Mouse (Mus musculus) lung, postnatal 36 days (tissue): Measurements from ENCODE around the gene Pi4k2a.
A peak's percentile ranks its signal among the peaks of the same experiment; 100 is the strongest.

Experiments
- DNase-seq: peaks from one replicate; pipeline ENCODE4 v3.0.0; 2022; ENCODE audit warnings: mixed read lengths

Gene Pi4k2a

GRCm38 (mm10) chr19:42137167-42137672 is 47.0 kb downstream of the Pi4k2a start:
- no peak for DNase-seq

GRCm38 (mm10) chr19:42138517-42139285 is 48.4 kb downstream of the Pi4k2a start:
- peak; percentile 72 for DNase-seq

- no peak for DNase-seq
Measured at GRCm38 (mm10) chr19:42139724-42140517, 49.7 kb downstream of the Pi4k2a start.

GRCm38 (mm10) chr19:42141998-42142397 is 51.7 kb downstream of the Pi4k2a start:
- DNase-seq = no peak

GRCm38 (mm10) chr19:42142757-42143156 is 52.5 kb downstream of the Pi4k2a start:
- no peak for DNase-seq

- peak; percentile 76 for DNase-seq
Measured at GRCm38 (mm10) chr19:42144067-42144466, 53.8 kb downstream of the Pi4k2a start.

GRCm38 (mm10) chr19:42144541-42145167 is 54.4 kb downstream of the Pi4k2a start:
- peak; percentile 96 for DNase-seq

GRCm38 (mm10) chr19:42145210-42145609 is 54.9 kb downstream of the Pi4k2a start:
- DNase-seq = peak; percentile 82

- no peak for DNase-seq
Measured at GRCm38 (mm10) chr19:42145731-42146130, 55.5 kb downstream of the Pi4k2a start.

- DNase-seq = peak; percentile 76
Measured at GRCm38 (mm10) chr19:42146276-42147010, 56.2 kb downstream of the Pi4k2a start.

GRCm38 (mm10) chr19:42147170-42147768 is 57.0 kb downstream of the Pi4k2a start, which contains the start of gene Marveld1:
Marveld1 (plus strand) TSS chr19:42147400.
- peak; percentile 93 for DNase-seq

- peak; percentile 80 for DNase-seq
Measured at GRCm38 (mm10) chr19:42147769-42148568, 57.7 kb downstream of the Pi4k2a start.

- no peak for DNase-seq
Measured at GRCm38 (mm10) chr19:42148569-42148860, 58.2 kb downstream of the Pi4k2a start.

GRCm38 (mm10) chr19:42151990-42152389 is 61.7 kb downstream of the Pi4k2a start:
- peak; percentile 94 for DNase-seq

GRCm38 (mm10) chr19:42157493-42158237 is 67.4 kb downstream of the Pi4k2a start:
- DNase-seq = no peak

- DNase-seq = no peak
Measured at GRCm38 (mm10) chr19:42158246-42159017, 68.2 kb downstream of the Pi4k2a start.

GRCm38 (mm10) chr19:42163764-42164163 is 73.5 kb downstream of the Pi4k2a start, which contains the start of gene Zfyve27:
Zfyve27 (plus strand) TSS chr19:42163951.
- DNase-seq = no peak

- no peak for DNase-seq
Measured at GRCm38 (mm10) chr19:42164188-42164587, 73.9 kb downstream of the Pi4k2a start.

- peak; percentile 95 for DNase-seq
Measured at GRCm38 (mm10) chr19:42166130-42166529, 75.9 kb downstream of the Pi4k2a start.

- DNase-seq = no peak
Measured at GRCm38 (mm10) chr19:42166766-42167165, 76.5 kb downstream of the Pi4k2a start.
